Mouse (Mus musculus): Measurements from ENCODE around the gene Gm42791. TPM values are rescaled to one million over a fixed set of nuclear protein-coding genes. Genes with fewer than 3 reads are reported as not detected.

Gene Gm42791
- total RNA-seq (2022), result 1 to 10 TPM; 3.2 to 7.7 (median 7.3) TPM

DNA sequence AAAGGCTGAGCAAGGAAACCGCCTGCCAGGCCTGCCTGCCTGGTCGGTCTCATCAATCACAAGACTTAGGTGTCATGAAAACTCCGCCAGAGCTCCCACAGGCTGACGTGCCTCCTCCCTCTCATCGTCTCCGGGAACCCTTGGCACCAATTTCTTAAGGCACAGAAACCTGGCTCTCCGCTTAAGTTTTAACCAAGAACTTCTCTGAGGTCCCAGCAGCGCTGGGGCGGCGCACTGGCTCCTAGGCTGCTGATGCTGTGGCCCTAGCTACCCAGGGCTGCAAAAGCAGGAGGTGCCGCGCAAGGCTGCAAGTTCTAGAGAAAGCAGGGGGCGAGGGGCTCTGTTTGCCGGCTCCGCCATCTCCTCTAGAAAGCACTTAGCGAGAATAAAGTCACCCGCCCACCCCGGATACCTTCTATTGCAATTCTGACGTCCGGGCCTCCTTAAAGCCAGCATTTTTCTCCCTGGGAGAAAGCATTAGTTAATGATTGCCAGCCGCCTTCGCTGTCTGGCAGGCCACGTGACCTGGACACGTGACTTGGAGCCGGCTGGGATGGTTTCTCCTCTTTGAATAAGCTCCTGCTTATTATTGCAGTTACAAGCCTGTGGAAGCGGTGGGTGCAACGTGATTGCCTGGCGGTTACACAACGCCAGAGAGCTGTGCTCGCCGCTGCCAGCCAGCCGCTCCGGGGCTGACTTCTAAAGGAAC, at the start of gene Gm42791:
TSS of gene Gm42791 (minus strand) at position 442 of the 709 bp plus-strand sequence.
- DNase-seq (ENCODE audit: low spot score), result peak; percentile 95

DNA sequence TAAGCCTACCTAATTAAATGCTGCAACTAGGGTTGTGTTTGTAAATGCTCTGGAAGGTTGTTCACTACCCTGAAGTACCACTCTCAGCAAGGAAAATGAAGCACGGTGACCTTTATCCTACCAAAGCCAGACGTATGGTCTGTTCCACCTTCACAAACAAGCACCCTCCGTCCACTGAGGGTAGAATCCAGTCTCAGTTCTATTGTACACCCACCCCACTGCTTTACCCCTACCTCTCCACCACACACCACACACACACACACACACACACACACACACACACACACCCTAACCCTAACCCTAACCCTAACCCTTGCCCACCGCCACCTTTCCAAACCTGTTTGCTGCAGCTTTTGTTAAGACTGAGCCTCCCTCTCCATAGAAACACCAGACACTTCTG, 49.1 kb upstream of the Gm42791 start:
- DNase-seq (ENCODE audit: low spot score), result no peak

DNA sequence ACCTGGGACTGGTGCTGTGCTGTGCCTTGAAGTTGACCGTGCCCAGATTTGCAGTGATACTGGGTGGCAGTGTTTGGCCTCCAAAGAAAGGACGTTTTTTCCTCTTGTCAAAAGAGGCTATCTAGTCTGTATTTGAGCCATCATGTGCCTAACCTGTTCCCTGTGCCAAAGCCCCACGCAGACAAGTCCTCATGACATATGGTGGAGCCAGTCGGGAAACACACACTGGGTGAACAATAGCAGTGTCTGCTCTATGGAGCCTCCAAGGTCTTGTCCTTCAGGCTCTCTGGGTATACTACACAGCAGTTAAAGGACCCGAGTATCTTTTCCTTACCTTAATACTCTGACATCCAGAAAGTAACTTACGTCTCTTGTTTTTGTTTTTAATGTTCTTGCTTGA, 48.3 kb upstream of the Gm42791 start:
- DNase-seq (ENCODE audit: low spot score), result no peak

DNA sequence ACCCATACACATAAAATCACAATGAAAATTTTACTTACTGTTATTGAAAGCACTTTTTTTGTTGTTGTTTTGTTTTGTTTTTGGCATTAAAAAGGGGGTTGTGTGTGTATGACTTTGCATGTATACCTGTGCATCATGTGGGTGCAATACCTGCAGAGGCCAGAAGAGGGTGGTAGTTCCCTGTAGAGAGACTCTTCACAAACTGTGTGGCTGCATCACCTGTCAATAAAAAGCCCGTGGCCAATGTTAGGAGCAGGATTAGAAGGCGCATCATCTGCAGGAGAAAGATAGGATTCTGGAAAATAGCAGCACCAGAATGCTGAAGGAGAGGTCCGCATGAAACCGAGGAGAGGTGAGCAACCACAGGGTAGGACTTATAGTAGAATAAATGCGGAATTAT, 44.9 kb upstream of the Gm42791 start:
- no peak for DNase-seq (ENCODE audit: low spot score)

DNA sequence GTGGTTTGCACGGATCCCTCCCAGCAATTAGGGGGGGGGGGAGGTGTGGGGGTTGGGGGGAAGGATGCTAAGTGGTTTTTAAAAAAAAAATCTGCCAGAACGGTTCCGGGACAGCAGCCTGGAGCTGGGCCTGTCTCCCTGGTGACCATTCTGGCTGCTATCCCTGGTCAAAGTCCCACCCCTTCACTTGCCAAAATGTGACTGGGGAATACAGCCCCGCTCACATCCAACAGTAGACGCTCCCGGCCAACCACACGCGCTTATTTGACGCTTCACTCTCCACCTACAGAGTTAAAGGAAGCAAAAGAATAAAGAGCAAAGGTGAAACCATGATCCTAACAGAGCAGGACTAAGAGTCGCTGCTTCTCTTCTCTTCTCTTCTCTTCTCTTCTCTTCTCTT, 42.8 kb upstream of the Gm42791 start:
- DNase-seq (ENCODE audit: low spot score), result peak; percentile 45

DNA sequence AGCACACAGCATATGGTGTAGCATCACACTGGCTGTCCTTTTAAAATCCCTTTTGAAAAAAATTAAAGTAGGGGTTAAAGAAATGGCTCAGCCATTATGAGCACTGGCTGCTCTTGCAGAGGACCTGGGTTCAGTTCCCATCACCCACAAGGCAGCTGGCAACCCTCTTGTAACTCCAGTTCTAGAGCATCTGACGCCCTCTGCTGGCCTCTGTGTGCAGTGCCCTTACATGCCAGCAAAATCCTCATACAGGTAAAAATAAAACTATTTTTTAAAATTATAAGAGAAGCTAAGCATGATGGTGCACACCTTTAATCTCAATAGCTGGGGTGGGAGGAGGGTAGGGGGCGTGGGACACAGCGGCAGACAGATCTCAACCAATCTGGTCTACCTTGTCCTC, 42.0 kb upstream of the Gm42791 start:
- DNase-seq (ENCODE audit: low spot score), result no peak

DNA sequence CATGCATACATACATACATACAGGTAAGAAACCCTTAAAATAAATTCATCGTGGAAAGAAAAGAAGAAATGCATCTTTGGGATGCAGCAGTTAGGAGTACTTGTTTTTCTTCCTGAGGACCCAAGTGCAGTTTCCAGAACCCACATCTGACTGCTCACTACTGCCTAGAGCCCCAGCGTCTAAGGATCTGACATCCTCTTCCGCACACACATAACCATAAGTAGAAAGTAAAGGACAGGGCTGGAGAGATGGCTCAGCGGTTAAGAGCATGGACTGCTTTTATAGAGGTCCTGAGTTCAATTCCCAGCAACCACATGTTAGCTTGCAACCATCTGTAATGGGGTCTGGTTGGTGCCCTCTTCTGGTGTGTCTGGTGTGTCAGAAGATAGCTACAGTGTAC, 37.5 kb upstream of the Gm42791 start:
- DNase-seq (ENCODE audit: low spot score), result no peak

DNA sequence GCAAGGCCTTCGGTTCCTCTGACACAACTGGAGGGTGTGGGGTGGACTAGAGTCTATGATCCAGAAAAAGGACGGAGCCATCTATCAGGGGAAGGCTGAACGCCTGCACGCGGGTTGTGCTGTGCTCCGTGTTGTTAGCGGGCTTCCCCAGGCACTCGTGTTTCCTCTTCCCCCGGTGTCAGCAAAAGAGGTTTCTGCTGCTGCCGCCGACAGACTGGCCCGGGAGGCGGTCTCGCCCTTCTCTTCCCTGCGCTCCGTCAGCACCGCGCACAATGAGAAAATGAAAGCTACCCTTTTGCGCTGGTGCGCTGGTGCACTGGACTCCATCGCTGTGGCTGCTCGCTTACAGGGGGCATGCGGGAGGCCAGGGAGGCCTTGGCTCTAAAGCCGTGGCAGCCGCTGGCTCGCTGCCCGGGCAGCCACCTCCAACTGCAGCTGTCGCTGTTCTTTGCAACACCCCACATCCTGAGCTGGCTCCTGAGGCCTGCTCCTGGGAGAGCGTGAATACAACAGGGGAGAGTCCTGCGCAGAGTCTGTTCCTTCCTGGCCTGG, 36.3 kb upstream of the Gm42791 start:
- peak; percentile 69 for DNase-seq (ENCODE audit: low spot score)

DNA sequence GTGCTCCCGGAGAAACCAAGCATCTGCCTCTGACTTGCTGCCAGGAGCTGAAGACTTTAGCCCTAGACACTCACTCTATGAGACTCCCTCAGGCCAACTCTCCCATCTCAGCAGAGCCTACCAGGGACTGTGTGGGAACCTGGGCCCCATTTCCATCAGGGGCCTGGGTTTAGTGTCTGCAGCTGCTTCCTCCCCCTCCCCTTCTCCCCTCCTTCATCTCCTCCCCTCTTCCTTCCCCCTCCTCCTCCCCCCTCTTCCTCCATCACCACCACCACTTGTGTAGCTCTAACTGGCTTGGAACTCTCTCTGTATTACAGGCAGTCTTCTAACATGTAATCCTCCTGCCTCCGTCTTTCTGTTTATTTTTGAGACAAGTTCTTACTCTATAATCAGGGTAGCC, 35.2 kb upstream of the Gm42791 start:
- DNase-seq (ENCODE audit: low spot score), result no peak

DNA sequence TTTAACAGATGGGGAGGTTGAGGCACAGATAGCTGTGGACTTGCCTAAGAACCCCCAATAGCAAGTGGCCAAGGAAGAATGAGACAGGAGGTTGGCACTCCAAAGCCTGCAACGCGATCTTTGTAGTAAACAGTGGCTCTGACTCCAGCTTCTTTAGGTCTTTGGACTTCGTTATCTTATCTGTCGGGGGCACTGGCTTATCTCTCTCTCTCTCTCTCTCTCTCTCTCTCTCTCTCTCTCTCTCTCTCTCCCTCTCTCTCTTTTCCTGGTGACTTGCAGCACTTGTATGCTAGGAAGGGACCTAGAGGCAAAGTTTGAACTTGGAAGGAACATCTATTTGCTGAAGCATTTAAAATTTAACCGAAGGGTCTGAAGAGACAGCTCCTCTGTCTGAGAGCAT, 33.4 kb upstream of the Gm42791 start:
- no peak for DNase-seq (ENCODE audit: low spot score)

DNA sequence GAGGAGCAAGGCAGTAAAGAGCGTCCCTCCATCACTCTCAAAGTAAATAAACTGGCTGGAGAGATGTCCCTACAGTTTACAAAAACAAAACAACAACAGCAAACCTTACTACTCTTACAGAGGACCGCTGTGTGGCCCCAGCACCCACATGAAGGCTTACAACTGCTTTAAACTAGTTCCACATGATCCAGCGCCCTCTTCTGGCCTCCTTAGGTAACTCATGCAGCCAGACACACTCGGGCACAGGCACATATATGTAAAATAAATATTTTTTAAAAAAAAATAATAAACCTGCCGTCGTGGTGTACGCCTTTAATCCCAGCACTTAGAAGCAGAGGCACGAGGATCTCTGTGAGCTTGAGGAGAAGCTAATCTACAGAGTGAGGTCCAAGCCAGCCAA, 32.4 kb upstream of the Gm42791 start:
- DNase-seq (ENCODE audit: low spot score), result no peak

DNA sequence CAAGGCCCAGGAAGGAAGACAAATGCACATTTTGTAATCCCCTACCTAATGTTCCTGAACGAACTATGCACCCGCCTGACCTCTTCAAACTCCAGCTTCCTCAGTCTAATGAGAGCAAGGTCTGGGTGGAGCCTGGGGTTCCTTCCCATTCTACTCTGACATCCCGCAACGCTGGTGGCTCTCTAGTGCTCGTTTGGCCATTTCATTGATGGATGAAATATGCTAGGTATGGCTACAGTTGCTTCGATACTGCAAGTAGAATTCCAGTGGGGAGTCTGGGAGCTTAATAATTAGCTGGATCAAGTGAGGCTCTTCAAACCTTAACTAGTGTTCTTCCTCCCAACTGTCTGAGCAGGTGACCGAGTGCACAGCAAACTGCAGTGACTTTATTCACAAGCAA, 26.2 kb upstream of the Gm42791 start:
- DNase-seq (ENCODE audit: low spot score), result no peak

DNA sequence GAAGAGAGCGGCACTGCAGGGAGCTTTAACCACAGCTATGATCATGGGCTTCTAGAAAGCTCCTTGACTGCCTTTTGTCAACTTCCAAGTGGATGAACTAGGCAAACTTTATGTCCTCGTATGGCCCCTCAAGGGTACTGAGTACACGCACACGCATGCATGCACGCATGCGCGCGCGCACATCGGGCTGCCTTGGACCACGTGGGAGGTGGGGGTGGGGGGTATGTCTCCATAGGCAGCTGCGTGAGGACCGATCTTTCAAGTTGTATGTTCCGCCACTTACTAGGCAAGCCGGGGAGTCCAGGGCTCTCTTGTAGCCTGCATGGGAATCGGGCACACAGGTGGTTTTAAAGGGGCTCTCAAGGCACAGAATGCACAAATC, 25.7 kb upstream of the Gm42791 start:
- DNase-seq (ENCODE audit: low spot score), result no peak

DNA sequence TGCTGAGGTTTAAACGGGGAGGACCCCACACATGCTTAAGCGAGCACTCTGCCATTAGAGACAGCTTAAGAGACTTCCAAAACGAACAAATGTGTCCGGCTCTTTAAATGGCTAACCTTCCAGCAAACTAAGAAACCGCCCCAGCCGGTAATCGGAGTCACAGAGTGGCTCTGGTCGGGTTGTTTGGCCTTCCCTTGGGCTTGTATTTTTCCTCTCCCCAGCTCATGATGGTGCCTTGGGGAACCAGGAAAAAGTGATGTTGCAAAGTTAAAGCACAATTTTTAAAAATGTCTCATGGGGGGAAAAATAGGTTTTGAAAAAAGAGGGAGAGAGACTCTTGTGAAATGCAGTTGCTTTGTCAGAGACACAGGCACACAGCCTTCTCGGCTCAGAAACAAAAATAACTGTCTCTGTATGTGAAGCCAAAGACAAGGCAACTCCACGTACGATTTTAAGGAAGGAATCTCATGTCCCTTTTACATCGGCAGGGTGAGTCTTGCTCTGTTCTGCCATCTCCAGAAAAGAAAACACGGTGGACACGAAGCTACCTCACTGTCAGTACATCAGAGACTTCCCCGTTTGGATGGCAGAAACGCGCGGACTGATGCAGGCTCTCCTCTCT, 25.2 kb upstream of the Gm42791 start:
- DNase-seq (ENCODE audit: low spot score), result no peak

DNA sequence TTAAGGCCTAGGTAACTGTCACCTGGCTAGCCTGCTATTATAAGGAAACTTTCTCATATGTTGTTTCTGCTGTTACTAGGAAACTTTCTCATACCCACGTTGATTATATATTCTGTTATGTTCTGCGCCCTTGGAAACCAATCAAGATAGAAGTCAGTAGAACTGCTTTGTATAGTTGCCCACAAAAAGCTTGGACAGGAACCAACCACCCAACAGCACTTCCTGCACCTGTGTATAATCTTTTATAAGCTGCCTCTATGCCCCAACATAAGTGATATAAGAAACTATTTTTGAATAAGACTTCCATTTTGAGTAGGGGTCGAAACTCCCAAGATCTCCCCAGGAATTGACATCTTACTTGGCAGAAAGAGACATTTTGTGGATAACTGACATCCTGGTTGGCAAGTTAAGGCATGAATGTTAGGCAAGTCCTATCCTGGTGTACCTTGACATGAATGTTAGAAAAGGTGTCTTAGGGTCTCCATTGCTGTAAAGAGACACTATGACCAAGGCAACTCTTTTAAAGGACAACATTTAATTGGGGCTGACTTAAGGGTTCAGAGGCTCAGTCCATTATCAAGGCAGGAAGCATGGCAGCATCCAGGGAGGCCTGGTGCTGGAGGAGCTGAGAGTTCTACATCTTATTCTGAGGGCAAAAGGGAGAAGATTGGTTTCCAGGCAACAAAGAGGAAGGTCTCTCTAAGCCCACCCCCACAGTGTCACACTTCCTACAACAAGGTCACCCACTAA, 22.9 kb upstream of the Gm42791 start:
- no peak for DNase-seq (ENCODE audit: low spot score)

DNA sequence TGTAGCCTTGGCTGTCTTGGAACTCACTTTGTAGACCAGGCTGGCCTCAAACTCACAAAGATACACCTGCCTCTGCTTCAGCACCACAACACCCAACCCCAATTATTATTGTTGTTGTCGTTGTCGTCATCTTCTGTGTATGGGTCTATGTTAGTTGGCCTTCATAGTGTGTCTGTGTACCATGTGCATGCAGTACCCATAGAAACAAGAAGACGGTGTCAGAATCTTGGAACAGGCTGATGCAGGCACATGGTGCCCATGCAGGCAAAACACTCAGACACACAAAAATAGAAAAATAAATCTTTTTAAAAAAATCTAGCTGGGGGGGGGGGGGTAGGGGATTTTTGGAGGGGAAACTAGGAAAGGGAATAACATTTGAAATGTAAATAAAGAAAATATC, 22.2 kb upstream of the Gm42791 start:
- DNase-seq (ENCODE audit: low spot score), result no peak

DNA sequence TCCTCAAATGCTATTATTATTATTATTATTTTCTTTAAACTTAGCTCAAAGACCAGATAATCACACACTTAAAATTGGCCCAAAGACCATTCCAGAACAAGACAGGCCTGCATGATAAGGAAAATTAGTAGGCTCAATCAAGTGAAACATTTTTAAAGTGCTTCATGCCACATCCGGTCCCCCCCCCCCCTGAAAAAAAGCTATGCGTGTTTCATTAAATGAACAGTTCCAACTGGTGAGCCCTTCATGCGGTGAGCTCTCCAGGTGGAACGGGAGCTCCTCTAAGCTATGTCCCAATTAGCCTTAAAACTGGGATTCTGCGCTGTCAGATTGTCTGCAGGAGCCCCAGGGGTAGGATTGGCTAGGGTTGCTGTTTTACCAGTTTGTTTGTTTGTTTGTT, 21.3 kb upstream of the Gm42791 start:
- no peak for DNase-seq (ENCODE audit: low spot score)

DNA sequence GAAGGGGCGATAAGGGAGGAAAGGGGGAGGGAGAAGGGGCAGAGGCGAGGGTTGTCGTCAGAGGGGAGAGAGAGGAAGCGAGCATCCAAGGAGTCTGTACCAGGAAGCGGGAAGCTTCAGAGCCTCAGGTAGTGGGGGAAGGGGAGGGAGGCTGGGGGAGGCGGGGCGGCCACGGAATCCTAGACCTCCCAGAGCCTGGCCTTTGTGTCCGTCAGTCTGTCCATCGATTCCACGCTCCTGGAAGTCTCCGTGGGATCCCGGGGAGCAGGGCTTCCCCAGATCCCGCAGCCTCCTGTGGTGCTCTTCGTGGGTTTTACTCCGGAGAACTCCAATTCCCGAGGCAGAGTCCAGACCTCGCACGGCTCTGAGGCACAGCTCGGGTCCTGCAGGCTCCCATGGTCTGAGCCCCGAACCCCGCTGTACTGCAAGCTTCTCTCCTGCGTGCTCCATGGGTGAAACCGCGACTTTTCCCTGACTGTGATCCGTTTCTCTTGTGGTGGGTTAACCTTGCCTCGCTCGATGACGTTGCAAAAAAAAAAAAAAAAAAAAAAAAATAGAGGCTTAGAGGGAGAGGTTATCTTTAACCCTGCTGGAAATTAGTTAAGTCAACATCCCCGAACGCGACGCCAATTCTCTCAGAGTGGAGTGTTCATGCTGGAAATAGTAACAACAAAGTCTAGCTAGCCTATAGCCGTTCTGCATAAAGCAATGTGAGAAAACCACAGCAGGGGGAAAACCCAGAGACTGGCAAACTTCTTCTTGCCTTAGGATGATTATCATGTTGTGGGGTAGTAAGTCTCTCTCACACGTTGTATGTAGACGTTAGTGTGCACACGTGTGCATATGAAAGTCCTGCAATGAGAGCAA, 20.6 kb upstream of the Gm42791 start:
- DNase-seq (ENCODE audit: low spot score), result no peak

DNA sequence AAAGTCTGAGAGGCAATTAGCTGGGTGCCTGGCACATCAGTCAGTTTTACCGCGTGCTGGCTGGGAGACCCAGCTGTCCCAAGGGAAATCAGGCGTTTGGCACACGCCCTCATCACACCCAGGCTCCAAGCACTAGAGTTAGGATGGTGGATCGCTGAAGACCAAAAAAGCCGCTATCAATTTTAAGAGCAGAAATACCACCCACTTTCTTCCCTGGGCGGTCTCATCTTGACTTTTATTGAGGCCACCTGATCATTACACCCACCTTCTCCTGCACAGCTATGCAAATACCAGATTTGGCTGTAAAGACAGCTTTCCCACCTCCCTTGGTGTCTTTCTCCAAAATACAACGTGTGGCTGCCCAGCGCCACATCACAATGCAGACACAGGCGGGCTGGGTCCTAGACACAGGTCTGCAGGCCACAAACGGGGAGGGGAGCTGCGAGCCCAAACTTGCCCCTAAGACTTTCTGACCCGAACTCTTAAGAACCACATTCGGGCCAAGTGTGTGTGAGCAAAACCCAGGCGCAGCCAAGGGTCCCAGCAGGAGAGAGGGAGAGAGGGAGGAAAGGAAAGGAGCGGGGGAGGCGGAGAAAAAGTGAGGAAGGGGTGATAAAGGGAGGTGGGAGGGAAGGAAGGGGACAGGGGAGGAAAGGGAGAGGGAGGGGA, 19.8 kb upstream of the Gm42791 start:
- no peak for DNase-seq (ENCODE audit: low spot score)

DNA sequence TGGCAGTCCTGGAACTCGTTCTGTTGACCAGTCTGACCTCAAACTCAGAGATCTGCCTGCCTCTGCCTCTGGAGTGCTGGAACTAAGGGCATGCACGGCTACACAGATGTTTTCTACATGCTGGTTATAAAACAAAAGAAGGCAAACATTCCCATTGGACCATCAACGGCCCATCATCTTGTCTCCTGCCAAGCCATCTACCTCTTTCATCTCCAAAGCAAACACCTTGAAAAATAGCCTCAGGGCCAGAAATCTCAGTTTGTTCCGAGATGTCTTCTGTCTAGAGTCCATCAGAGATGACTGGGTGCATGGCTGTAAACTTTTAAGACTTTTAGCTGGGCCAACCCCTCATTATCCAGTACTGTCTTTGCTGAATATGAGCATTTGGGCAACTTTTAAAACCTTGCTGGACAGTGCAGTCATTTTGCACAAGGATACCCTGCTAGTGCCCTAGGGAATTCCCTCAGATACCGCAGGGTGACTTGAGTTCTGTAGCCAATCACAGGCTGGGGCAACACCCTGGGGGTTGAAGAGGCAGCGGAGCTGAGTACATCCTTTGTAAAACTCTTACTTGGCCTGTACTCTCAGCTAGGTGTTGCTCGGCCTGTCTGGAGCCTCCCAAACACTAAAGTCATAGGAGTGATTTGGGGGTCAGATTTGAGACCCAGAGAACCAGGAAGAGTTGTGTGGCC, 19.0 kb upstream of the Gm42791 start:
- no peak for DNase-seq (ENCODE audit: low spot score)

DNA sequence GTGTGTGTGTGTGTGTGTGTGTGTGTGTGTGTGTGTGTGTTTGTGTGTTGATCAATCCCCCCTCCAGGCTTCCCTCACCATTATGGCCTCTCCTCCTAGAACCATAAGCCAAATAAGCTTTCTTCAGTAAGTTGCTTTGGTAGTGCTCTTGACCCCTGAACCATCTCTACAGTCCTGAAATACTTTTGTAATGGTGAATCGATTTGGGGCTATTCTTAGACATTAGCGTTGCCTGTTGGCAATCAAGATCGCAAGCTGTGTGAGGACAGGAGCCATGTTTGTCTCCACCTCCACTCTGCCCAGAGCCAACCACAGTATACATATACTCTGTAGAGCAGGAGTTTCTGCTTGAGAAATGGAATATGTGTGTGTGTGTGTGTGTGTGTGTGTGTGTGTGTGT, 14.2 kb upstream of the Gm42791 start:
- no peak for DNase-seq (ENCODE audit: low spot score)

All from heart, adult 8-10 months (tissue).